Mouse (Mus musculus): ENCODE data around the gene Gm21748.
"Not testable (repeated sequence)": the region's sequence is repeated elsewhere in the genome, so short reads cannot be mapped to it uniquely, and the experiment has no call there.

The Gm21748 gene

GRCm38 (mm10) chrY:90839077-90839476 is at the start of gene Gm21748:
Gene Gm21748, minus strand, starts transcription at chrY:90839177.
- not testable (repeated sequence) for DNase-seq
